ENCODE assay signal across 13 mouse cellular contexts in the genomic region with DNA sequence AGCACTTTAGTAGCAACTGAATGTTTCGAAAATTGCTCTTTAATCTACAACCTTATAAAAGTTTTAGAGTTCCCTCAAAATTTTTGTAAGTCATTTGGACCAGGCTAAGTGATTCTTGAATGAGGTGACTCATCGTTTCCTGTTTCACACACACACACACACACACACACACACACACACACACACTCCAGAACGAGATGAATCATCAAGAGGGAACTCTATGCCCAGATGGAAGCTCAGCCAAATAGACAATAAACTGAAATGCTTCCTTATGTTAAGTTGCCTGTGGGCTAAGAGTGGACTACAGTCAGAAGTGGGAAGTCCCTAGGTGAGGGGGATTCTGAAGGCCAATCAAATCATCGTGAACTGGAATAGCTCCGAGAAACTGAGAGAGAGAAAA.
DNase-seq lines count a peak whose midpoint lies in the region; ATAC-seq lines count a peak whose summit lies in the region.
"Had no signal": no experiment of that assay in that cellular context is flagged by ENCODE, and none has a peak within 500 bp of the region (broad histone marks: within the 10 kb centered on the region; RNA-seq: fewer than 3 reads in every experiment).

No protein-coding gene starts in this region.

- no peak overlapping the region for H3K4me3 ChIP-seq in liver, embryonic 12.5 days
- H3K4me3 ChIP-seq: embryonic facial prominence, embryonic 13.5 days; hindbrain, embryonic 12.5 days; liver, embryonic 15.5 days; midbrain, embryonic 12.5 days; stomach, embryonic 15.5 days had no signal

- H3K27ac ChIP-seq in liver, embryonic 12.5 days: no peak overlapping the region
- H3K27ac ChIP-seq: embryonic facial prominence, embryonic 13.5 days; hindbrain, embryonic 12.5 days; liver, embryonic 15.5 days; midbrain, embryonic 12.5 days; stomach, embryonic 15.5 days had no signal

- H3K36me3 ChIP-seq in liver, embryonic 12.5 days: no peaks in the 10 kb centered on the region
- H3K36me3 ChIP-seq: embryonic facial prominence, embryonic 13.5 days; hindbrain, embryonic 12.5 days; liver, embryonic 15.5 days; midbrain, embryonic 12.5 days; stomach, embryonic 15.5 days had no signal

- no peaks in the 10 kb centered on the region for H3K27me3 ChIP-seq in liver, embryonic 12.5 days (replicated peaks)
- H3K27me3 ChIP-seq: embryonic facial prominence, embryonic 13.5 days; hindbrain, embryonic 12.5 days; liver, embryonic 15.5 days; midbrain, embryonic 12.5 days; stomach, embryonic 15.5 days had no signal

- H3K4me1 ChIP-seq in liver, embryonic 12.5 days: no peaks in the 10 kb centered on the region
- H3K4me1 ChIP-seq: embryonic facial prominence, embryonic 13.5 days; hindbrain, embryonic 12.5 days; liver, embryonic 15.5 days; midbrain, embryonic 12.5 days; stomach, embryonic 15.5 days had no signal

- no peak overlapping the region for H3K9ac ChIP-seq in liver, embryonic 12.5 days
- H3K9ac ChIP-seq: embryonic facial prominence, embryonic 13.5 days; hindbrain, embryonic 12.5 days; liver, embryonic 15.5 days; midbrain, embryonic 12.5 days; stomach, embryonic 15.5 days had no signal

- ATAC-seq in liver, embryonic 12.5 days: no peak

- DNase-seq in urinary bladder, postnatal 14 days (ENCODE audit: low spot score): peak; percentile 52
- DNase-seq in urinary bladder, adult 2 months (ENCODE audit: low spot score): no peak
- DNase-seq in adrenal gland, postnatal 36 days: peak; percentile 25 to 67
- peak; percentile 54 to 59 for DNase-seq in left cerebral cortex, adult 18-20 months (ENCODE audit: low spot score in 2 of 2)
- no peak for DNase-seq in embryo, embryonic 10 days (ENCODE audit: low spot score)
- no peak for DNase-seq in cerebellum, adult 11 months
- DNase-seq: gastrocnemius, postnatal 25 days had no signal

- no peaks in the 10 kb centered on the region for H3K9me3 ChIP-seq in liver, embryonic 12.5 days (replicated peaks)
- H3K9me3 ChIP-seq: embryonic facial prominence, embryonic 13.5 days; hindbrain, embryonic 12.5 days; liver, embryonic 15.5 days; midbrain, embryonic 12.5 days; stomach, embryonic 15.5 days had no signal

- H3K4me2 ChIP-seq in liver, embryonic 12.5 days: no peak overlapping the region
- H3K4me2 ChIP-seq: embryonic facial prominence, embryonic 13.5 days; hindbrain, embryonic 12.5 days; liver, embryonic 15.5 days; midbrain, embryonic 12.5 days; stomach, embryonic 15.5 days had no signal

- 53% methylated on average over 5 of the region's 5 CpGs for WGBS in liver, embryonic 12.5 days (ENCODE audit: insufficient replicate concordance)

Comparison
In these comparisons a context has a peak if more than half of its experiments do, and no peak if none do; other contexts are left out.
1. DNase-seq: peak in urinary bladder, postnatal 14 days (single experiment), adrenal gland, postnatal 36 days (2 of 2) and left cerebral cortex, adult 18-20 months (2 of 2); none in urinary bladder, adult 2 months (single experiment), embryo, embryonic 10 days (single experiment) and cerebellum, adult 11 months (single experiment).